Mouse (Mus musculus) urinary bladder, postnatal 4 days (tissue): ENCODE results near the gene Gm10230.
"Not testable (repeated sequence)": the region's sequence is repeated elsewhere in the genome, so short reads cannot be mapped to it uniquely, and the experiment has no call there.

Experiments used
- DNase-seq, 2 experiments: peaks; one replicate each; pipeline ENCODE4 v3.0.0; 2021 to 2022; ENCODE audit warnings: low spot score in 2 of 2

Gm10230 gene

DNA sequence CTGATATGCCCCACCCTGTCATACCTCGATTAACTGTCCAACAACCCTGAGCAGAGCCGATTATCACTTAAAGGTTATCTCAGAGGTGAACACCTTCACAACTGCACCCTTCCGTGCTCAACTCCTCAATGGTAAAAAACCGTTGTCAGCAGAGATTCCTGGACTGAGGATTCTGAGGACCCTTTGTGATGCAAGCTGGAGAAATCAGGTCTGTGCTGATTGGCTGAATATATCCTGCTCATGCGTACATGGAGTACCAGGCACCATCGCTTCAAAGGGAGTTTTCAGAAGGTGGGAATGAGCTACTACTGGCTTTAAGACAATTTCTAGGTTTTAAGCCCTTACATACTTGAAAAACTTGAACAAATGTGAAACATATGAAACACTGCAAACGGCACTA is at the start of gene Gm10230:
Gm10230 (minus strand) TSS at position 101 of the 400 bp plus-strand sequence.
- not testable (repeated sequence) for DNase-seq
